Mouse (Mus musculus) midbrain, postnatal 0 days (tissue): ENCODE results near the gene Klhl26. TPM values are rescaled to one million over a fixed set of nuclear protein-coding genes. Genes with fewer than 3 reads are reported as not detected.

Experiments used
- ATAC-seq: fragments of 200-750 bp; cut with Nextera tagmentation; 2 replicates; pipeline ENCODE4 v1.8.0; 2017; ENCODE audit warnings: moderate number of reproducible peaks, mild to moderate bottlenecking, moderate TSS enrichment, moderate library complexity; ENCODE audit not compliant: low FRiP score
- DNase-seq: peaks from one replicate; pipeline ENCODE4 v3.0.0-alpha.2; 2015; ENCODE audit warnings: low spot score
- H3K27ac ChIP-seq: fragments of 300-500 bp; sonication (generic); 2 replicates; pipeline ENCODE4 v1.5.1; 2014; ENCODE audit warnings: low read depth, mild to moderate bottlenecking, low read length, mixed read lengths
- H3K27me3 ChIP-seq: fragments of 300-500 bp; sonication (generic); 2 replicates; pipeline ENCODE4 v1.6.1; 2014; ENCODE audit warnings: low read length, control low read depth, mixed read lengths; ENCODE audit not compliant: insufficient read depth
- H3K36me3 ChIP-seq: fragments of 300-500 bp; sonication (generic); 2 replicates; pipeline ENCODE4 v1.6.1; 2014; ENCODE audit warnings: low read length, control low read depth, mixed read lengths; ENCODE audit not compliant: insufficient read depth
- H3K4me1 ChIP-seq: fragments of 300-500 bp; sonication (generic); 2 replicates; pipeline ENCODE4 v1.6.1; 2014; ENCODE audit warnings: mild to moderate bottlenecking, control low read depth, antibody characterized with exemption, low read length, mixed read lengths; ENCODE audit not compliant: insufficient read depth
- H3K4me2 ChIP-seq: fragments of 300-500 bp; sonication (generic); 2 replicates; pipeline ENCODE4 v1.6.1; 2014; ENCODE audit warnings: low read depth, mild to moderate bottlenecking, low read length, mixed read lengths; ENCODE audit not compliant: poor library complexity, severe bottlenecking
- H3K4me3 ChIP-seq: fragments of 300-500 bp; sonication (generic); 2 replicates; pipeline ENCODE4 v1.5.1; 2014; ENCODE audit warnings: low read depth, mild to moderate bottlenecking, low read length, moderate library complexity
- H3K9ac ChIP-seq: fragments of 300-500 bp; sonication (generic); replicated peaks from 2 replicates; pipeline ENCODE4 v1.6.1; 2014; ENCODE audit warnings: mild to moderate bottlenecking, low read length, moderate library complexity, mixed read lengths; ENCODE audit not compliant: poor library complexity, severe bottlenecking
- H3K9me3 ChIP-seq: fragments of 300-500 bp; sonication (generic); 2 replicates; pipeline ENCODE4 v1.6.1; 2016; ENCODE audit warnings: low read length, control low read depth
- CTCF ChIP-seq: IDR thresholded peaks from 2 replicates; pipeline ENCODE4 v1.5.1; 2016; ENCODE audit warnings: antibody characterized with exemption, mild to moderate bottlenecking
- WGBS: fragments of 180-500 bp; shearing (Covaris S2); extraction: QIAGEN DNeasy Blood & Tissue Kit; methylation state at CpG from one replicate; pipeline ENCODE4 v1.1.7; 2014; 5-methylcytosine and 5-hydroxymethylcytosine counted together
- polyA plus RNA-seq: library from polyadenylated mRNA; unstranded; fragments of >200 nt; fragmentation: Nextera tagmentation; extraction: Ambion mirVana; gene quantifications from 2 replicates; pipeline ENCODE4 v1.2.1, GENCODE M21; 2015
- total RNA-seq: library from RNA; depleted of rRNA; stranded (reverse); fragments of >200 nt; gene quantifications from 2 replicates; pipeline ENCODE4 v1.2.3, GENCODE M21; 2014

Klhl26 gene
- total and polyA plus RNA-seq, 2 experiments from 2014 or later: 39.4 to 51.0 TPM

- DNase-seq (no peak), ATAC-seq (no peak)
- H3K9me3 ChIP-seq: no peaks in the 10 kb centered on the region
- H3K4me2 ChIP-seq: no peak overlapping the region
- TF ChIP-seq CTCF: no peak
- WGBS: 35% methylated on average over 4 of the region's 4 CpGs
- no peaks in the 10 kb centered on the region for H3K4me1 ChIP-seq
- no peaks in the 10 kb centered on the region for H3K27me3 ChIP-seq
- H3K4me3 ChIP-seq: no peak overlapping the region
- no peak overlapping the region for H3K9ac ChIP-seq
- H3K36me3 ChIP-seq: no peaks in the 10 kb centered on the region
- H3K27ac ChIP-seq: no peak overlapping the region
These were observed 43.7 kb downstream of the Klhl26 start for GRCm38 (mm10) chr8:70432991-70433536.

- DNase-seq (no peak), ATAC-seq (no peak)
- Histone ChIP-seq H3K27ac (no peak overlapping the region), H3K27me3 (no peaks in the 10 kb centered on the region), H3K36me3 (no peaks in the 10 kb centered on the region), H3K4me3 (no peak overlapping the region), H3K9me3 (no peaks in the 10 kb centered on the region), H3K4me1 (no peaks in the 10 kb centered on the region), H3K4me2 (no peak overlapping the region), H3K9ac (no peak overlapping the region)
- TF ChIP-seq CTCF: no peak
- 93% methylated on average over 4 of the region's 4 CpGs for WGBS
These were observed 45.6 kb downstream of the Klhl26 start for GRCm38 (mm10) chr8:70431213-70431612.

GRCm38 (mm10) chr8:70426300-70426907 is 50.4 kb downstream of the Klhl26 start:
- no peak overlapping the region for H3K27ac ChIP-seq
- no peak for TF ChIP-seq CTCF
- WGBS: 95% methylated on average over 2 of the region's 2 CpGs

GRCm38 (mm10) chr8:70422722-70423121 is 54.0 kb downstream of the Klhl26 start:
- ATAC-seq: no peak
- no peaks in the 10 kb centered on the region for H3K36me3 ChIP-seq
- no peak for TF ChIP-seq CTCF
- H3K9me3 ChIP-seq: no peaks in the 10 kb centered on the region
- H3K27me3 ChIP-seq: no peaks in the 10 kb centered on the region
- no peak overlapping the region for H3K4me2 ChIP-seq
- 86% methylated on average over 2 of the region's 2 CpGs for WGBS
- DNase-seq: no peak
- no peak overlapping the region for H3K4me3 ChIP-seq
- no peak overlapping the region for H3K27ac ChIP-seq
- H3K9ac ChIP-seq: no peak overlapping the region
- H3K4me1 ChIP-seq: no peaks in the 10 kb centered on the region; the same call in 1 of the 2 replicates

More at GRCm38 (mm10) chr8:70426300-70426907, 50.4 kb downstream of the Klhl26 start:
- Histone ChIP-seq H3K36me3 (no peaks in the 10 kb centered on the region), H3K9ac (no peak overlapping the region), H3K27me3 (no peaks in the 10 kb centered on the region), H3K4me3 (no peak overlapping the region), H3K4me1 (no peaks in the 10 kb centered on the region), H3K9me3 (no peaks in the 10 kb centered on the region), H3K4me2 (no peak overlapping the region)
- DNase-seq: no peak
- no peak for ATAC-seq

- Histone ChIP-seq H3K4me1 (peaks cover 5% of the 10 kb centered on the region; the same call in 1 of the 2 replicates), H3K36me3 (no peaks in the 10 kb centered on the region), H3K9me3 (no peaks in the 10 kb centered on the region), H3K9ac (no peak overlapping the region), H3K27me3 (no peaks in the 10 kb centered on the region), H3K27ac (no peak overlapping the region), H3K4me3 (no peak overlapping the region), H3K4me2 (no peak overlapping the region)
- TF ChIP-seq CTCF: no peak
- no peak for ATAC-seq
- WGBS: 87% methylated on average over 18 of the region's 18 CpGs
- no peak for DNase-seq
These were observed 55.2 kb downstream of the Klhl26 start for GRCm38 (mm10) chr8:70421349-70422104.
